In genomic region chr13:111099252-111099651, GRCm38 (mm10) we compare ENCODE assay signal across 12 mouse cellular contexts.
A peak's percentile ranks its signal among the peaks of the same experiment; 100 is the strongest.
DNase-seq lines count a peak whose midpoint lies in the region; ATAC-seq and TF ChIP-seq lines count a peak whose summit lies in the region.
"Had no signal": no experiment of that assay in that cellular context is flagged by ENCODE, and none has a peak within 500 bp of the region (broad histone marks: within the 10 kb centered on the region; RNA-seq: fewer than 3 reads in every experiment).

No protein-coding gene starts in this region.

- no peak for DNase-seq in kidney, postnatal 14 days
- peak; percentile 34 for DNase-seq in brain, embryonic 14.5 days (ENCODE audit: low read depth)
- no peak for DNase-seq in heart, embryonic 10.5 days (ENCODE audit: low spot score)
- peak; percentile 36 to 55 for DNase-seq in left cerebral cortex, postnatal 14 days (ENCODE audit: low spot score in 2 of 2)
- no peak for DNase-seq in testis, postnatal 14 days (ENCODE audit: low spot score)
- no peak for DNase-seq in cerebellum, adult 2 months
- DNase-seq in thymus, adult 2 months, result no peak
- DNase-seq: cerebellum, adult 8-10 months had no signal

- TF ChIP-seq POLR2A in brain, embryonic 14.5 days (IDR thresholded peaks at IDR 0.05; ENCODE audit: borderline replicate concordance, extremely low read depth, insufficient read depth, insufficient read length, poor library complexity, severe bottlenecking), result no peak
- no peak for TF ChIP-seq POLR2A in cerebellum, adult 2 months (IDR thresholded peaks at IDR 0.05; ENCODE audit: borderline replicate concordance, insufficient read depth, low read length)
- no peak for TF ChIP-seq POLR2A in thymus, adult 2 months (IDR thresholded peaks at IDR 0.05; ENCODE audit: control insufficient read depth, extremely low read depth, insufficient read depth, low read length, poor library complexity)

- no peak overlapping the region for H3K4me3 ChIP-seq in kidney, embryonic 16.5 days (ENCODE audit: low read length)
- no peak overlapping the region for H3K4me3 ChIP-seq in heart, embryonic 10.5 days
- no peak overlapping the region for H3K4me3 ChIP-seq in cerebellum, adult 2 months (replicated peaks; ENCODE audit: insufficient read depth, low read depth, low read length)
- no peak overlapping the region for H3K4me3 ChIP-seq in thymus, adult 2 months (ENCODE audit: control insufficient read depth, insufficient read depth, low read length)
- H3K4me3 ChIP-seq: hindbrain, embryonic 15.5 days; lung, embryonic 15.5 days had no signal

- 55% methylated on average over 6 of the region's 6 CpGs for WGBS in kidney, embryonic 16.5 days
- WGBS in heart, embryonic 10.5 days, result 74% methylated on average over 6 of the region's 6 CpGs
- 56% methylated on average over 6 of the region's 6 CpGs for WGBS in cerebellum, adult 2 months
- 56% methylated on average over 6 of the region's 6 CpGs for WGBS in thymus, adult 2 months

- no peaks in the 10 kb centered on the region for H3K36me3 ChIP-seq in kidney, embryonic 16.5 days (ENCODE audit: insufficient read depth, low read length)
- H3K36me3 ChIP-seq in heart, embryonic 10.5 days, result no peaks in the 10 kb centered on the region
- H3K36me3 ChIP-seq in thymus, adult 2 months (ENCODE audit: control insufficient read depth, insufficient read depth, low read length), result no peaks in the 10 kb centered on the region
- H3K36me3 ChIP-seq: hindbrain, embryonic 15.5 days; lung, embryonic 15.5 days had no signal

- H3K4me2 ChIP-seq in kidney, embryonic 16.5 days (replicated peaks; ENCODE audit: low read depth, low read length), result no peak overlapping the region
- H3K4me2 ChIP-seq: hindbrain, embryonic 15.5 days; lung, embryonic 15.5 days had no signal

- no peak overlapping the region for H3K27ac ChIP-seq in kidney, embryonic 16.5 days (ENCODE audit: low read length)
- H3K27ac ChIP-seq in heart, embryonic 10.5 days, result peak overlapping the region; percentile 29; the same call in 1 of the 2 replicates
- H3K27ac ChIP-seq in cerebellum, adult 2 months (ENCODE audit: insufficient read depth, low read length), result no peak overlapping the region
- H3K27ac ChIP-seq in thymus, adult 2 months (ENCODE audit: control insufficient read depth, insufficient read depth, low read length), result no peak overlapping the region
- H3K27ac ChIP-seq: hindbrain, embryonic 15.5 days; lung, embryonic 15.5 days had no signal

- intact Hi-C loops in left cerebral cortex, postnatal 14 days (cut with DNase I), result loop anchor here (5.0 kb wide), 1 partner anchor 707 kb away; no protein-coding TSS in a partner anchor

- H3K9ac ChIP-seq in kidney, embryonic 16.5 days (replicated peaks; ENCODE audit: low read length), result no peak overlapping the region
- H3K9ac ChIP-seq: hindbrain, embryonic 15.5 days; lung, embryonic 15.5 days had no signal

- TF ChIP-seq CTCF in brain, embryonic 14.5 days (IDR thresholded peaks at IDR 0.05; ENCODE audit: borderline replicate concordance, extremely low read depth, insufficient read depth, insufficient read length), result no peak
- no peak for TF ChIP-seq CTCF in cerebellum, adult 2 months (IDR thresholded peaks at IDR 0.05; ENCODE audit: borderline replicate concordance, insufficient read depth, low read depth, low read length)
- TF ChIP-seq CTCF in thymus, adult 2 months (IDR thresholded peaks at IDR 0.05; ENCODE audit: borderline replicate concordance, control insufficient read depth, extremely low read depth, insufficient read depth, low read length, poor library complexity), result no peak

- H3K27me3 ChIP-seq in kidney, embryonic 16.5 days (ENCODE audit: insufficient read depth, low read length), result no peaks in the 10 kb centered on the region
- no peaks in the 10 kb centered on the region for H3K27me3 ChIP-seq in heart, embryonic 10.5 days (ENCODE audit: insufficient read depth, poor library complexity, severe bottlenecking)
- H3K27me3 ChIP-seq in cerebellum, adult 2 months (ENCODE audit: control insufficient read depth, insufficient read depth, low read length), result no peaks in the 10 kb centered on the region
- no peaks in the 10 kb centered on the region for H3K27me3 ChIP-seq in thymus, adult 2 months (ENCODE audit: control insufficient read depth, insufficient read depth, low read length)
- H3K27me3 ChIP-seq: CH12.LX; hindbrain, embryonic 15.5 days; lung, embryonic 15.5 days had no signal

- ATAC-seq in kidney, embryonic 16.5 days (ENCODE audit: low FRiP score, low TSS enrichment), result 0 out of 2 replicates have a peak, but pooled peaks have one; percentile 57

- H3K9me3 ChIP-seq in kidney, embryonic 16.5 days (ENCODE audit: low read length), result no peaks in the 10 kb centered on the region
- no peaks in the 10 kb centered on the region for H3K9me3 ChIP-seq in heart, embryonic 10.5 days
- H3K9me3 ChIP-seq: hindbrain, embryonic 15.5 days; lung, embryonic 15.5 days had no signal

- 0 out of 2 replicates have a peak, but pooled peaks cover 4% of the 10 kb centered on the region for H3K4me1 ChIP-seq in kidney, embryonic 16.5 days (ENCODE audit: insufficient read depth, low read length)
- H3K4me1 ChIP-seq in heart, embryonic 10.5 days, result peaks cover 4% of the 10 kb centered on the region; the same call in 1 of the 2 replicates
- H3K4me1 ChIP-seq in cerebellum, adult 2 months (ENCODE audit: control insufficient read depth, insufficient read depth, low read length), result no peaks in the 10 kb centered on the region
- no peaks in the 10 kb centered on the region for H3K4me1 ChIP-seq in thymus, adult 2 months (replicated peaks; ENCODE audit: control insufficient read depth, insufficient read depth, low read length)
- H3K4me1 ChIP-seq: hindbrain, embryonic 15.5 days; lung, embryonic 15.5 days had no signal

Comparison
In these comparisons a context has a peak if more than half of its experiments do, and no peak if none do; other contexts are left out.
1. DNase-seq: peak in brain, embryonic 14.5 days (single experiment) and left cerebral cortex, postnatal 14 days (2 of 2); none in kidney, postnatal 14 days (single experiment), heart, embryonic 10.5 days (single experiment), testis, postnatal 14 days (single experiment), cerebellum, adult 2 months (0 of 2) and thymus, adult 2 months (single experiment).